Mouse (Mus musculus): ENCODE measurements around the gene Cd160. TPM values are rescaled to one million over a fixed set of nuclear protein-coding genes. Genes with fewer than 3 reads are reported as not detected.

The Cd160 gene
- polyA plus RNA-seq, 1 experiment from 2014 or later, result 0.13 TPM

DNA sequence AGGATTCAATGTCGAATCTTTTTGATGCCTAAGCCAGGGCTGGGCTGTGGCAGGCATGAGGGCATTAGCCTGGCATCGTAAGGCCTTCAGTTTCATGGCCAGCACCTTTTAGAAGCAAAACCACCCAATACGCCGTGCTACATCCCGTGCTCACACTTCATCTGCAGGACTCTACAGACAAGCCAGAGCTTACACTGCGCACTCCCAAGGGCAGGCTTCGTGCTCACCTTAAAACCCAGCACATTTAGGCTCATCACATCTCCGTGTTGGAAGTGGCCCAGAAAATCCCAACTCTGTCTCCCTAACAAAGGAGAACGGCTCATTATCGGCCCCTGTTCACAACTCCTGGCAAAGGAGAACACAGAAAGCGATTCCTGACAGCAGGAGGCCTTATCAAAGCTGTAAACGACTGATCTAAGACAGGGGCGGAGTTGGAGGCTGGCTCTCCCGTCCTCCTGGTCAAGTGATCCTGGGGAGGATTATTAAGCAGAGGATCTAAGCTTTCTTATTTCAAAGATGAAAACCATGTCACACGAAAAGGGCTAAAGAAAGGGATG, 765 bp downstream of the Cd160 start:
- Histone ChIP-seq H3K9me3 (no peaks in the 10 kb centered on the region), H3K27ac (no peak overlapping the region)

GRCm38 (mm10) chr3:96825261-96825660, 3.9 kb downstream of the Cd160 start:
- 47% methylated on average over 11 of the region's 11 CpGs for WGBS

More for the DNA sequence above, 765 bp downstream of the Cd160 start:
- Histone ChIP-seq H3K4me2 (no peak overlapping the region), H3K9ac (no peak overlapping the region), H3K4me1 (no peaks in the 10 kb centered on the region), H3K27me3 (no peaks in the 10 kb centered on the region), H3K4me3 (no peak overlapping the region), H3K36me3 (no peaks in the 10 kb centered on the region)
- no peak for ATAC-seq (ENCODE audit: insufficient number of reproducible peaks, insufficient read depth, low FRiP score, low TSS enrichment, low read depth)
- WGBS, result 52% methylated on average over 15 of the region's 15 CpGs

DNA sequence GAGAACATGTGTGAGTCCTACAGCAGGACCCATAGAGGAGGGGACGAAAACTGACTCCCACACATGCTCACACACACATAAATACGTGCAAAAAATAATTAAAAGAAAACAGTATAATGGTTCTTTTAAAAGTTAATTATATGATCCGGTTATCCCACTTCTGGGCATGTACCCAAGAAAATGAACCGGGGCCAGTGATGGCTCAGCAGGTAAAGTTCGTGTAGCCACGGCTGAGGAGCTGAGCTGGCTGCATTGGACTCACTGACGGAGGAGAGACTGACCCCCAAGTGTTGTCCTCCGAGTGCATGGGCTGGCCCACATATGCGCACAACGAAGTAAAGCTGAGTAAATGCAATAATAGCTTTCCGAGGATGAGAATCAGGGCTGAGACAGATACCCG, 4.5 kb downstream of the Cd160 start:
- no peak for ATAC-seq (ENCODE audit: insufficient number of reproducible peaks, insufficient read depth, low FRiP score, low TSS enrichment, low read depth)
- Histone ChIP-seq H3K9ac (no peak overlapping the region), H3K4me2 (no peak overlapping the region), H3K27ac (no peak overlapping the region), H3K4me1 (no peaks in the 10 kb centered on the region), H3K9me3 (no peaks in the 10 kb centered on the region), H3K36me3 (no peaks in the 10 kb centered on the region), H3K27me3 (no peaks in the 10 kb centered on the region), H3K4me3 (no peak overlapping the region)
- WGBS, result 81% methylated on average over 12 of the region's 12 CpGs

More at GRCm38 (mm10) chr3:96825261-96825660, 3.9 kb downstream of the Cd160 start:
- ATAC-seq (ENCODE audit: insufficient number of reproducible peaks, insufficient read depth, low FRiP score, low TSS enrichment, low read depth), result no peak
- Histone ChIP-seq H3K4me1 (no peaks in the 10 kb centered on the region), H3K36me3 (no peaks in the 10 kb centered on the region), H3K27me3 (no peaks in the 10 kb centered on the region), H3K9me3 (no peaks in the 10 kb centered on the region), H3K4me2 (no peak overlapping the region), H3K4me3 (no peak overlapping the region), H3K9ac (no peak overlapping the region), H3K27ac (no peak overlapping the region)

- Histone ChIP-seq H3K4me3 (no peak overlapping the region), H3K9ac (no peak overlapping the region), H3K27me3 (no peaks in the 10 kb centered on the region), H3K4me1 (no peaks in the 10 kb centered on the region), H3K4me2 (no peak overlapping the region), H3K27ac (no peak overlapping the region), H3K9me3 (no peaks in the 10 kb centered on the region), H3K36me3 (no peaks in the 10 kb centered on the region)
- no peak for ATAC-seq (ENCODE audit: insufficient number of reproducible peaks, insufficient read depth, low FRiP score, low TSS enrichment, low read depth)
- WGBS, result 64% methylated on average over 3 of the region's 3 CpGs
Observed at GRCm38 (mm10) chr3:96823701-96824100, 5.5 kb downstream of the Cd160 start.

- Histone ChIP-seq H3K4me3 (no peak overlapping the region), H3K9me3 (no peaks in the 10 kb centered on the region), H3K27ac (no peak overlapping the region), H3K36me3 (no peaks in the 10 kb centered on the region), H3K27me3 (no peaks in the 10 kb centered on the region), H3K4me1 (no peaks in the 10 kb centered on the region), H3K4me2 (no peak overlapping the region), H3K9ac (no peak overlapping the region)
- ATAC-seq (ENCODE audit: insufficient number of reproducible peaks, insufficient read depth, low FRiP score, low TSS enrichment, low read depth), result no peak
- 85% methylated on average over 4 of the region's 4 CpGs for WGBS
Observed at GRCm38 (mm10) chr3:96821581-96821980, 7.6 kb downstream of the Cd160 start.

DNA sequence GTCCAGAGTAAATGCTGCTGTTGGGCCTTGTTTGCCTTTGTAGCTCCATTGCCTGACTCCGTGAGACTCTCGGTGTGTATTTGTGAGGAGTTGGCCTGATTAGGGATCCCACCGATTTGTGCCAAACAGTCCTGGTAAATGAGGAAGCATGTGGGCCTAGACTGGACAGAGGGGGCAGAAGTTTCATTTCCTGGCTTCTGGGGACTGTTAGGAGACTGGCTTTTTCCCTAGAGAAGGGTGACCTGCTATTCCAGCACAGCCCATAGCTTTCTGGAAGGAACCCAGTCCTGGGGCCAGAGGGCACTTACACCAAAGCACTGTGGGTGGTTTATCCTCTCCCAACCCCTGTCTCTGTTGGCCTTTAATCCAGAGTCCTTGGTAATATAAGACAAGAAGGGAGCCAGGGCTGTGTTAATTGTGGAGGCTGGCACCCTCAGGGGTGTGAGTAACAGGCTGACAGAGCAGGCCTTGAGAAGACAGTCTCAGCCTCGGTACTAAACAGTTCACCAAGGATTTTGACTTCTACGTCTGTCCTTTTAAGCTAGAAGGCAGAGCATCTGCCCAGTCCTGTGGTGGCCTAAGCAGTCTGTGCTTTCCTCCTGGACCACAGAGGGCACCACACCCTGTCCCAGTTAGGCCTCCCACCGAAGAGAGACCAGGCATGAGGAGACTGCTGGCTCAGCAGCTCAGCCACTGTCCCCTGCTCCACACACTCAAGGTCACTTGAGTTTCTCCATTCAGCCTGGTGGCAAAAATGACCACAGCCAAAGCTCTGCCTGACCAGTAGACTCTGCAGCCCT, 8.8 kb downstream of the Cd160 start:
- Histone ChIP-seq H3K36me3 (no peaks in the 10 kb centered on the region), H3K4me1 (no peaks in the 10 kb centered on the region), H3K27ac (no peak overlapping the region), H3K27me3 (no peaks in the 10 kb centered on the region), H3K4me3 (no peak overlapping the region), H3K9ac (no peak overlapping the region), H3K9me3 (no peaks in the 10 kb centered on the region), H3K4me2 (no peak overlapping the region)
- 79% methylated on average over 6 of the region's 6 CpGs for WGBS
- ATAC-seq (ENCODE audit: insufficient number of reproducible peaks, insufficient read depth, low FRiP score, low TSS enrichment, low read depth), result no peak

DNA sequence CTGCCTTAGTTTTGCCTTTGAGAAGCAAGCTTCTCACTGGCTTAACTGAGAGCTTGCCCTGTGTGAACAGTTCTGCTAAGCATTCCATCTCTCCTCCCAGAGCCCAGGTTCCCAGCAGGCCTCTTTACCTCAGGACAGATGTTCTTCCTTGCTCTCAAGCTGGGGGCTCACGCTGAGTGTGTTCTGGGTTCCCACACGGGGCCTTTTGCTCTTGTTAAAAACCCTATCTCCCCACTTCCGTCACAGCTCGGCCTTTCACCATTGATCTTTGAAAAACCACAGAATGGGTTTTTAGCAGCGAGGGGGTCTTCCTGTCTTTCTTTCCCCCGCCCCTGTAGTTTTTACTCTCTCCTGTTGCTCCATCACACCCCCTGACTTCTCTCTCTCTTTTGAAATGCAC, 14.8 kb downstream of the Cd160 start:
- no peaks in the 10 kb centered on the region for H3K36me3 ChIP-seq
- peaks cover 24% of the 10 kb centered on the region for H3K4me1 ChIP-seq
- H3K27me3 ChIP-seq, result no peaks in the 10 kb centered on the region
- H3K4me3 ChIP-seq, result no peak overlapping the region
- H3K9me3 ChIP-seq, result no peaks in the 10 kb centered on the region
- no peak for ATAC-seq (ENCODE audit: insufficient number of reproducible peaks, insufficient read depth, low FRiP score, low TSS enrichment, low read depth)
- 47% methylated on average over 6 of the region's 6 CpGs for WGBS
- no peak overlapping the region for H3K4me2 ChIP-seq
- H3K27ac ChIP-seq, result no peak overlapping the region
- no peak overlapping the region for H3K9ac ChIP-seq

DNA sequence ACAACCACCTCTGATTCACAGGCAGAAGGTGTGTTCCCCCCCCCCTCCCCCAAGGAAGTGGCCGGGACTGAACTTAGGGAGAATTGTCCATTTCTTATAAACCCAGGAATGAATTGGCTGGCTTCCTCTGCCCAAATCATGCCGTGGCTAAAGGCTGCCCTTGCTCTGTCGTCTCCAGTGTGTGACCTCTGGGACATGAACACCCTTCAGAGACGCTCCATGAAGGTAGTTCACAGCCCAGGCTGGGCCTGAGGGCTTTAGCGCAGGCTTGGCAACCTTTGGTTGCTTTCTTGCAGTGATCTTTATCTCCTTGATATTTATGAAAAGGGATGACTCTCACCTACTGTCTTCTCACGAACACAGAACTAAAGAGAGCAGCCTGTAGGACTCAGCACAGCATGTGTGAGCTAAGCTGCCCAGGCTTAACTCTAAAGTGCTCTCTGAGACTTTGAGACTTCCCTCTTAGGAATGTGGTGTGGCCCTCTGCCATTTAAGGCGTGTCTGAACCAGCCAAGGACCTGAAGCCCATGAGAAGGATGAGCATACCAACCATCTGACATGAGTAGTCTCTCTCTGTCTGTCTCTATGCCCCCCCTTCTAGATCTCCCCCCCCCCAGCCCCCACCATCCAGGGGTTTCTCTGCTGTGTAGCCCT, 15.4 kb downstream of the Cd160 start:
- H3K9me3 ChIP-seq, result no peaks in the 10 kb centered on the region
- H3K36me3 ChIP-seq, result no peaks in the 10 kb centered on the region
- no peaks in the 10 kb centered on the region for H3K27me3 ChIP-seq
- peak overlapping the region; percentile 40; the same call in 1 of the 2 replicates for H3K4me2 ChIP-seq
- no peak overlapping the region for H3K9ac ChIP-seq
- no peak overlapping the region for H3K4me3 ChIP-seq
- WGBS, result 48% methylated on average over 7 of the region's 7 CpGs
- peaks cover 24% of the 10 kb centered on the region for H3K4me1 ChIP-seq
- H3K27ac ChIP-seq, result no peak overlapping the region
- no peak for ATAC-seq (ENCODE audit: insufficient number of reproducible peaks, insufficient read depth, low FRiP score, low TSS enrichment, low read depth)

GRCm38 (mm10) chr3:96813106-96813505, 16.0 kb downstream of the Cd160 start:
- Histone ChIP-seq H3K9ac (no peak overlapping the region), H3K4me2 (peak overlapping the region; percentile 40), H3K36me3 (no peaks in the 10 kb centered on the region), H3K27me3 (no peaks in the 10 kb centered on the region), H3K4me3 (no peak overlapping the region), H3K27ac (no peak overlapping the region), H3K4me1 (peaks cover 24% of the 10 kb centered on the region), H3K9me3 (no peaks in the 10 kb centered on the region)
- no peak for ATAC-seq (ENCODE audit: insufficient number of reproducible peaks, insufficient read depth, low FRiP score, low TSS enrichment, low read depth)
- 28% methylated on average over 9 of the region's 9 CpGs for WGBS

- H3K4me2 ChIP-seq, result peak overlapping the region; percentile 37
- H3K9me3 ChIP-seq, result no peaks in the 10 kb centered on the region
- ATAC-seq (ENCODE audit: insufficient number of reproducible peaks, insufficient read depth, low FRiP score, low TSS enrichment, low read depth), result no peak
- peaks cover 24% of the 10 kb centered on the region for H3K4me1 ChIP-seq
- H3K36me3 ChIP-seq, result no peaks in the 10 kb centered on the region
- H3K27me3 ChIP-seq, result no peaks in the 10 kb centered on the region
- WGBS, result 47% methylated on average over 20 of the region's 20 CpGs
- H3K9ac ChIP-seq, result no peak overlapping the region
- H3K4me3 ChIP-seq, result no peak overlapping the region
- H3K27ac ChIP-seq, result no peak overlapping the region
Observed at GRCm38 (mm10) chr3:96812395-96813091, 16.6 kb downstream of the Cd160 start.

- Histone ChIP-seq H3K4me3 (no peak overlapping the region), H3K4me1 (peaks cover 24% of the 10 kb centered on the region), H3K9me3 (no peaks in the 10 kb centered on the region), H3K27ac (no peak overlapping the region), H3K4me2 (no peak overlapping the region), H3K27me3 (no peaks in the 10 kb centered on the region), H3K9ac (no peak overlapping the region), H3K36me3 (0 out of 2 replicates have a peak, but pooled peaks cover under 1% of the 10 kb centered on the region)
- 91% methylated on average over 3 of the region's 3 CpGs for WGBS
- no peak for ATAC-seq (ENCODE audit: insufficient number of reproducible peaks, insufficient read depth, low FRiP score, low TSS enrichment, low read depth)
Observed at GRCm38 (mm10) chr3:96811232-96811631, 17.9 kb downstream of the Cd160 start.

Measured in embryonic facial prominence, embryonic 13.5 days (tissue).